Mouse (Mus musculus): ENCODE measurements around the gene Tm6sf2. TPM values are rescaled to one million over a fixed set of nuclear protein-coding genes. Genes with fewer than 3 reads are reported as not detected.
"Not testable (repeated sequence)": the region's sequence is repeated elsewhere in the genome, so short reads cannot be mapped to it uniquely, and the experiment has no call there.

Gene Tm6sf2
- under 1 TPM; 0.17 to 0.48 (median 0.35) TPM for total RNA-seq (2022)

DNA sequence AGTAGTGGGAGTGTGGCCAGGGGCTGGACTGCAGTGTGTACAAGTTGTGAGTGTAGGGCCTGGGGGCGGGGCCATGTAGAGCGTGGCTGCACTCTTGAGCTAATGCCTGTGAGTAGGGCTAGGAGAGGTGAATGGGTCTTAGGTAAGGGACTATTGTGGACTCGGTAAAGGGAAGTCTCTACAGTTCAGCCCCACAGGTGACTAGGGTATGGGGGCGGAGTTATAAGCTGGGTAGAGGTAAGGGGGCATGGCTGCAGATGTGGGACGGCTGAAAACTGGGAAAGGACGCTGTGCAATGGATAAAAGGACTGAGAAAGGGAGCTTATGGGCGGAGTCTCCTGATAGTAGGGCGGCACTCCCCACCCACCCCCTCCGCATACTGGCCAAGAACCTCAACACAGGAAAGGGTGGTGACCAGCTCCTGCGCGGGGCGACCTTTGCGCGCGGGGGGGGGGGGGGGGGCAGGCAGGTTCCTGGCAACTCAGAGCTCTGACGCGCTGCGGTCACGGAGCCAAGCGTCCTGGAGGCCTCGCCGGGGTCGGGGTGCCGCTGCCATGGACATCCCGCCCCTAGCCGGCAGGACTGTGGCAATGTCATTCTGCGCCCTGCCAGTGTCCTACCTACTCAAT lies at the start of gene Tm6sf2:
TSS of gene Tm6sf2 (plus strand) at position 484 of the 629 bp plus-strand sequence.
- peak; percentile 9 to 10 for DNase-seq (ENCODE audit: low spot score in 2 of 2)

DNA sequence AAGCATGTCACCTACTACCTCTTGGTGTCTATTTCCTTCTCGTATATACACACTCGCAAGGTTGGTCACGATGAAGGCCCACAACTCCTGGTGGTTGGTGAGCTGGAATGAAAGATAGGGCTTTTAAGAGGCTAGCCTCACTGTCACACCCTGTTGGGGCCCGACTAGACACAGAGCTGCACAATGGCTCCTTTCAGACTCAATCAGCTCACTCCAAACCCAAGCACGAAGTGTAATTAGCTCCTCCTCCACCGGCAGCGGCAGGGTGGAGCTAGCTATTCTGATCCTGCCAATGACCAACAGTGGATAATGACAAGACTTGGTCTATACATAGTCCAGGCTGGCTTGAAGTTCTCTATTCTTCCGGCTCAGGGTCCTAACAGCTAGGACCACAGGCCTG lies 49.1 kb upstream of the Tm6sf2 start:
- no peak for DNase-seq (ENCODE audit: low spot score in 2 of 2)

DNA sequence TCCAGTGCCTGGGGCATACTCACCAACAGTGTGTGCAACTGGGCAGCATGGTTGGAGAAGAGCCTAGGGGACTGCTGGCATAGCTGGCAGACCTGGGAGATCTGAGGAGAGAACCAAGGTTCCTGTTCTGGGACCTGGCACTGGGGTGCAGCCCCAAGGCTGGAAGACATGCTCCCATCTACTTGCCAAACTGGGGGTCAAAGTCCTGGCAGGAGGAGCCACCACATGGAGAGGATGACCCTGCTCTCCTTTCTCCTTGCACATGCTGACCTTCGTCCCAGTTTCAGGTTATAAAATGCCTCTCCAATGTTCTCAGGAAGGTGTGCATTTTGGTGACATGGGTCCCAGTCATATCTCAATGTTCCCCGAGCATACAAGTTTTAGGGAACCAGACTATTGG lies 46.6 kb upstream of the Tm6sf2 start:
- no peak for DNase-seq (ENCODE audit: low spot score in 2 of 2)

DNA sequence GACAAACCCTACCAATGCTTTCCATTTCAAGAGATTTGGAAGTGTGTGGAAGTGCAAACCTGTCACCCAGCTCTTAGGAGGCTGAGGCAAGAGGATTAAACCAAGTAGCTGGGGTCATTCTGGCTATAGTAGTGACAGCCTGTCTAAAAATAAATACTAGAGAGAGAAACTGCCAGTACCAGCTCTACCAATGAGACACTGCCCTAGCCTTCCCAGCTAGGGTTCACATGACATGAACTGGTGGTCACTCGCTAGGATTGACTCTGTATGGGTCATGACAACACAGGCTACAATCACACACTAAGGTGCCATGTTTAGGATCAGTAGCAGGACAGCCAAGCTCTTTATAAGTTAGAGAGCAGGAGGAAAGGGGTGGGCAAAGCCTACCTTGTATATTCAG lies 42.5 kb upstream of the Tm6sf2 start:
- DNase-seq (ENCODE audit: low spot score in 2 of 2): no peak

DNA sequence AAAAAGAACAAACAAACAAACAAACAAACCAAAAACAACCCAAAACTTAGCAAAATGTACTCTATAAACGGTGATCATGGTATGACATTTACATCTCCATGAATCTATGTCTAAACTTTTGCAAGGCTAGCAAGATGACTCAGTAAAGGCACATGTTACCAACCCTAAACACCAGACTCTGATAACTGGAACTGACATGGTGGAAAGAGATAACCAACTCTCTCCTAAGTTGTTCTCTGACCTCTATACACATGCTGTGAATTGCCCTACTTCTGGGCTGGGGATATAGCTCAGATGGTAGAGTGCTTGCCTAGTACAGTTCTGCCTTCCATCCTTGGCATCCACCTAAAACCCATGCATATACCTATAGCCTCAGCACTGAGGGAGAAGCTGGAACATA lies 34.7 kb upstream of the Tm6sf2 start:
- no peak for DNase-seq (ENCODE audit: low spot score in 2 of 2)

GRCm38 (mm10) chr8:70041885-70042546 lies 30.7 kb upstream of the Tm6sf2 start:
- DNase-seq (ENCODE audit: low spot score in 2 of 2): peak in 1 of 2 experiments; percentile 9

GRCm38 (mm10) chr8:70042583-70043455 lies 29.9 kb upstream of the Tm6sf2 start, which contains the start of the genes Mau2 and Sugp1:
Gene Mau2, minus strand, starts transcription at chr8:70042734.
Gene Sugp1, plus strand, starts transcription at chr8:70042813.
- DNase-seq (ENCODE audit: low spot score in 2 of 2): peak; percentile 94 to 95

DNA sequence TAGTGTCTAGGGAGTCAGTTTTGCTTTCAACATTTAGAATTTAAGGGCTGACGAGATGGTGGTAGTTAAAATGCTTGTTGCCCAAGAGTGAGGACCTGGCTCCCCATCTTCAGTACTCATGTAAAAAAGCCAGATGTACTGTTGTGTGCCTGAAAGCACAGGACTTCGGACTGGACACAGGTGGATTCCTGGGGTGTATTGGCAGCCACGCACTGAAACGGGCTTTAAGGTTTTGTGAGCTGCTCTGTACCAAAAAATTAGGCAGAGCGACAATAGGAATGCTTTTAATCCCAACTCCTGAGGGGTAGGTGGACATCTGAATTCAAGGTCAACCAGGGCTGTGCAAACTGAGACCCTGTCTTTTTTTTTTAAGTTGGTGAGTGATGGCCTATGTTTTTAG lies 28.7 kb upstream of the Tm6sf2 start:
- DNase-seq (ENCODE audit: low spot score in 2 of 2): no peak

GRCm38 (mm10) chr8:70049662-70050061 lies 23.1 kb upstream of the Tm6sf2 start:
- no peak for DNase-seq (ENCODE audit: low spot score in 2 of 2)

- not testable (repeated sequence) for DNase-seq (ENCODE audit: low spot score in 2 of 2)
Observed at GRCm38 (mm10) chr8:70050434-70050833, 22.3 kb upstream of the Tm6sf2 start.

GRCm38 (mm10) chr8:70057721-70058120 lies 15.0 kb upstream of the Tm6sf2 start:
- DNase-seq (ENCODE audit: low spot score in 2 of 2): no peak

DNA sequence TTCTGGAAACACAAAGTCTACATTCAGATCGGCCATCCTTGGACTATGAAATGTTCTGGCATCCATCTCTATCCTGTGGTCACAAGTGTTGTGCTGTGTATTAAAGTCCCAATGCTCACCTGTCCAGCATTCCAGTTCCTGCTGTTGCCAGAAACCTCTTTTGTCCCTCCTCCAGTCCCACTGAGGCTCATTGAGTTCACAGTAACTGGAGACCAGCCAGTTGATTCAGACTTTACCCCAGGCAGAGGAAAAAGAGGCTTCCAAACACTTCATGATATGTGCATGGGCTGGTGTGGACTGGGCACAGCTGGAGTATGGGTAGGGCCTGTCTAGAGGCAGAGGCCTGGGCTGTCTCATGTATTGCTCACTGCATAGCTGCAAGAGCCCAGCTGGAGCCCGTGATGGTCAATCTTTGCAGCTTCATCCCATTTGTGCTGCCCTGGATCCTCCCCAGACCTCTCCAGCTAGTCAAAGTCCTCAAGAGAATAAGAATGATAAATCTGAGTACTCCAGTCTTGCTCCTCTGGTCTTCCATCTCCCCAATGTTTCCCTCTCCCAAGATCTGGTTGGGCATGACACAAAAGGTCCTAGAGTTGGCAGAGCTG lies 786 bp upstream of the Tm6sf2 start:
- no peak for DNase-seq (ENCODE audit: low spot score in 2 of 2)

GRCm38 (mm10) chr8:70073120-70073519 lies 396 bp downstream of the Tm6sf2 start:
- DNase-seq (ENCODE audit: low spot score in 2 of 2): no peak

- no peak for DNase-seq (ENCODE audit: low spot score in 2 of 2)
Observed at GRCm38 (mm10) chr8:70073682-70074081, 958 bp downstream of the Tm6sf2 start.

DNA sequence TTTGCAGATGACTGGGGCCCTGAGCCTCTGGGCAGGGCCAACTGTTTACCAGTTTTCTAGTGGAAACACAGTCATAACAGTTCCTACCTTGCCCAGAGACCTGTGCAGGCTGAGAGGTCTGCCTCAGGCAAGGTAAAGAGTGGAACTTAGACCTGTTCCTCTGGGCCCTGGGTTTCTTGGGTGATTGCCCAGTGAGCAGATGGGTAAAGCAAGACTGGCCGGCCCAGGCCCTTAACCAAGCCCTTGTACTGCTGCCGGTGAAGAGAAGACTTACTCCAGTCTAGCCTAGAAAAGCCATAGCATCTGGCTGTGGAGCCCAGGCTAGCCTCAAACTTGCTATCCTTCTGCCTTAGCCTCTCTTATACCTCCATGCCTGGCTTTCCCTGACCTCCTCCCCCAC lies 9.3 kb downstream of the Tm6sf2 start:
- no peak for DNase-seq (ENCODE audit: low spot score in 2 of 2)

- DNase-seq (ENCODE audit: low spot score in 2 of 2): peak in 1 of 2 experiments; percentile 18
Observed at GRCm38 (mm10) chr8:70083285-70083684, 10.6 kb downstream of the Tm6sf2 start, which contains the start of gene Hapln4. Gene Hapln4, plus strand, starts transcription at chr8:70083457.

- no peak for DNase-seq (ENCODE audit: low spot score in 2 of 2)
Observed at GRCm38 (mm10) chr8:70084191-70085065, 11.7 kb downstream of the Tm6sf2 start.

- DNase-seq (ENCODE audit: low spot score in 2 of 2): no peak
Observed at GRCm38 (mm10) chr8:70086151-70086550, 13.4 kb downstream of the Tm6sf2 start.

DNA sequence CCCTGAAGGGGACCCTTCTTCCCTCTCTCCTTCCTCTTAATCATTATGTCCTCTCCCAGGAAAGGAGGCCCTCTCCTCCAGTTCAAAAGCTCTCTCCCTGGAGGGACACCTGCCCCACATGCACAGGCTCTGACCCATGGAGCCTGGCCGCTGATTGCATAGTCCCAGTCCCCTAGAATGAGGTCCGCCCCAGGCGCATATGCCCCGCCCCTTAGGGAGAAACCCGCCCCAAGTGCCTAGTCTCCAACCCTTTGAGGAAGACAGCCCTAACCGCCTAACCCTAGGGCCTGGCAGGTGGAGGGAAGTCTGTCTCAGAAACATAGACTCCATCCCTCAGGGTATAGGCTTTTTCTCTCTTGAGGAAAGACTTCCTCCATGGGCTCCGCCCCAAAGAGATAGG lies 14.5 kb downstream of the Tm6sf2 start:
- no peak for DNase-seq (ENCODE audit: low spot score in 2 of 2)

- DNase-seq (ENCODE audit: low spot score in 2 of 2): peak in 1 of 2 experiments; percentile 15
Observed at GRCm38 (mm10) chr8:70087836-70088650, 15.3 kb downstream of the Tm6sf2 start.

Data from gastrocnemius, adult 8-10 months (tissue).